Mouse (Mus musculus) MEL (cell line): ENCODE results near the gene Srcin1. TPM values are rescaled to one million over a fixed set of nuclear protein-coding genes. Genes with fewer than 3 reads are reported as not detected.

Source experiments
- DNase-seq: peaks from one replicate; pipeline ENCODE4 v3.0.0; 2011; ENCODE audit warnings: low read depth, low spot score
- H3K27ac ChIP-seq: 2 replicates; pipeline ENCODE4 v1.5.1; 2012; ENCODE audit warnings: low read depth, mild to moderate bottlenecking, control low read depth, low read length, moderate library complexity; ENCODE audit not compliant: control insufficient read depth
- H3K27me3 ChIP-seq, 2 experiments: fragments of 150-350 bp in 1 of 2; sonication (generic) in 1 of 2; 2 replicates each; pipeline ENCODE4 v1.6.1; 2012; ENCODE audit warnings: low read length in 2 of 2, mild to moderate bottlenecking in 2 of 2, improper control_type of control experiment in 1 of 2, moderate library complexity in 1 of 2; ENCODE audit not compliant: insufficient read depth in 2 of 2, control insufficient read depth in 1 of 2
- H3K36me3 ChIP-seq, 2 experiments: 2 replicates each; pipeline ENCODE4 v1.6.1; 2012 to 2014; ENCODE audit warnings: low read length in 2 of 2, improper control_type of control experiment in 1 of 2, inconsistent platforms in 1 of 2, mild to moderate bottlenecking in 1 of 2; ENCODE audit not compliant: insufficient read depth in 2 of 2, control insufficient read depth in 1 of 2
- H3K4me1 ChIP-seq, 2 experiments: fragments of 150-350 bp in 1 of 2; sonication (generic) in 1 of 2; 2 replicates each; pipeline ENCODE4 v1.6.1; 2012; ENCODE audit warnings: low read length in 2 of 2, improper control_type of control experiment in 1 of 2, mild to moderate bottlenecking in 1 of 2; ENCODE audit not compliant: insufficient read depth in 2 of 2, control insufficient read depth in 1 of 2
- H3K4me3 ChIP-seq, 2 experiments: fragments of 150-350 bp in 1 of 2; sonication (generic) in 1 of 2; 2 replicates each; pipeline ENCODE4 v1.5.1; 2012; ENCODE audit warnings: low read depth in 2 of 2, low read length in 2 of 2, mild to moderate bottlenecking in 2 of 2, moderate library complexity in 2 of 2, control low read depth in 1 of 2, improper control_type of control experiment in 1 of 2; ENCODE audit not compliant: control insufficient read depth in 1 of 2, insufficient read depth in 1 of 2
- H3K79me2 ChIP-seq: 2 replicates; pipeline ENCODE4 v1.6.1; 2012; ENCODE audit warnings: mild to moderate bottlenecking, low read length, moderate library complexity; ENCODE audit not compliant: control insufficient read depth, poor library complexity, insufficient read depth
- H3K9ac ChIP-seq: 2 replicates; pipeline ENCODE4 v1.6.1; 2012; ENCODE audit warnings: low read depth, mild to moderate bottlenecking, control low read depth, low read length, moderate library complexity; ENCODE audit not compliant: control insufficient read depth, poor library complexity, severe bottlenecking
- H3K9me3 ChIP-seq: fragments of 150-350 bp; sonication (generic); replicated peaks from 2 replicates; pipeline ENCODE4 v1.6.1; 2012; ENCODE audit warnings: mild to moderate bottlenecking, low read length, improper control_type of control experiment, moderate library complexity; ENCODE audit not compliant: insufficient read depth
- CHD1 ChIP-seq: IDR thresholded peaks from 2 replicates; pipeline ENCODE4 v1.6.1; 2012; ENCODE audit warnings: low read depth, mild to moderate bottlenecking, inconsistent platforms, low read length, improper control_type of control experiment
- CHD2 ChIP-seq: IDR thresholded peaks from 2 replicates; pipeline ENCODE4 v1.6.1; 2011; ENCODE audit warnings: low read length, improper control_type of control experiment
- CTCF ChIP-seq, 3 experiments: IDR thresholded peaks in 2 of 3; conservative IDR thresholded peaks in 1 of 3; 2 replicates each; pipeline ENCODE4 v1.5.1; 2011 to 2012; ENCODE audit warnings: low read length in 3 of 3, low read depth in 2 of 3, mild to moderate bottlenecking in 2 of 3, improper control_type of control experiment in 1 of 3, inconsistent platforms in 1 of 3, mixed read lengths in 1 of 3, moderate library complexity in 1 of 3; ENCODE audit not compliant: control insufficient read depth in 1 of 3, insufficient read depth in 1 of 3, poor library complexity in 1 of 3, severe bottlenecking in 1 of 3
- E2F4 ChIP-seq: IDR thresholded peaks from 2 replicates; pipeline ENCODE4 v1.6.1; 2011; ENCODE audit warnings: low read depth, low read length, improper control_type of control experiment, borderline replicate concordance
- ELF1 ChIP-seq: IDR thresholded peaks from 2 replicates; pipeline ENCODE4 v1.6.1; 2014; ENCODE audit warnings: low read depth, mild to moderate bottlenecking, inconsistent platforms, low read length, improper control_type of control experiment, moderate library complexity
- EP300 ChIP-seq, 2 experiments: IDR thresholded peaks; 2 replicates each; pipeline ENCODE4 v1.6.1; 2011; ENCODE audit warnings: improper control_type of control experiment in 2 of 2, low read length in 2 of 2, low read depth in 1 of 2, mild to moderate bottlenecking in 1 of 2
- JUND ChIP-seq: IDR thresholded peaks from 2 replicates; pipeline ENCODE4 v1.6.1; 2011; ENCODE audit warnings: low read depth, mild to moderate bottlenecking, improper control_type of control experiment, low read length
- KAT2A ChIP-seq: conservative IDR thresholded peaks from 2 replicates; pipeline ENCODE4 v1.6.1; 2012; ENCODE audit warnings: low read depth, low read length, improper control_type of control experiment, inconsistent platforms
- MAFK ChIP-seq: IDR thresholded peaks from 2 replicates; pipeline ENCODE4 v1.6.1; 2011; ENCODE audit warnings: low read depth, mild to moderate bottlenecking, low read length, improper control_type of control experiment, borderline replicate concordance
- MAX ChIP-seq: IDR thresholded peaks from 2 replicates; pipeline ENCODE4 v1.6.1; 2011; ENCODE audit warnings: low read length, improper control_type of control experiment
- MAZ ChIP-seq: IDR thresholded peaks from 2 replicates; pipeline ENCODE4 v1.6.1; 2012; ENCODE audit warnings: low read depth, mild to moderate bottlenecking, inconsistent platforms, low read length, improper control_type of control experiment
- MXI1 ChIP-seq: IDR thresholded peaks from 2 replicates; pipeline ENCODE4 v1.6.1; 2011; ENCODE audit warnings: mild to moderate bottlenecking, low read depth, low read length, improper control_type of control experiment
- MYB ChIP-seq: IDR thresholded peaks from 2 replicates; pipeline ENCODE4 v1.6.1; 2011; ENCODE audit warnings: mild to moderate bottlenecking, low read depth, low read length, improper control_type of control experiment
- MYC ChIP-seq: IDR thresholded peaks from 2 replicates; pipeline ENCODE4 v1.6.1; 2011; ENCODE audit warnings: low read depth, mild to moderate bottlenecking, low read length, improper control_type of control experiment, moderate library complexity
- NRF1 ChIP-seq: IDR thresholded peaks from 2 replicates; pipeline ENCODE4 v1.6.1; 2014; ENCODE audit warnings: low read depth, mild to moderate bottlenecking, inconsistent platforms, low read length, improper control_type of control experiment, moderate library complexity; ENCODE audit not compliant: poor library complexity, insufficient read depth, severe bottlenecking
- POLR2A ChIP-seq, 2 experiments: IDR thresholded peaks; 2 replicates each; pipeline ENCODE4 v1.6.1; 2011 to 2012; ENCODE audit warnings: low read length in 2 of 2, mild to moderate bottlenecking in 2 of 2, control low read depth in 1 of 2, improper control_type of control experiment in 1 of 2, low read depth in 1 of 2, moderate library complexity in 1 of 2; ENCODE audit not compliant: control insufficient read depth in 1 of 2, insufficient read depth in 1 of 2, poor library complexity in 1 of 2
- POLR2AphosphoS5 ChIP-seq: IDR thresholded peaks from 2 replicates; pipeline ENCODE4 v1.6.1; 2012; ENCODE audit warnings: low read depth, borderline replicate concordance, mild to moderate bottlenecking, inconsistent platforms, low read length, moderate library complexity, mixed read lengths
- RCOR1 ChIP-seq: IDR thresholded peaks from 2 replicates; pipeline ENCODE4 v1.6.1; 2012; ENCODE audit warnings: low read depth, mild to moderate bottlenecking, inconsistent platforms, low read length, improper control_type of control experiment
- TAL1 ChIP-seq: IDR thresholded peaks from 2 replicates; pipeline ENCODE4 v1.6.1; 2012; ENCODE audit warnings: mild to moderate bottlenecking, inconsistent platforms, low read length, moderate library complexity, mixed read lengths
- TBP ChIP-seq: IDR thresholded peaks from 2 replicates; pipeline ENCODE4 v1.8.0; 2011; ENCODE audit warnings: low read depth, low read length, improper control_type of control experiment
- UBTF ChIP-seq: IDR thresholded peaks from 2 replicates; pipeline ENCODE4 v1.6.1; 2012; ENCODE audit warnings: low read depth, mild to moderate bottlenecking, inconsistent platforms, low read length, improper control_type of control experiment, moderate library complexity, borderline replicate concordance; ENCODE audit not compliant: insufficient read depth
- USF1 ChIP-seq: IDR thresholded peaks from 2 replicates; pipeline ENCODE4 v1.6.1; 2014; ENCODE audit warnings: low read depth, mild to moderate bottlenecking, inconsistent platforms, low read length, improper control_type of control experiment, moderate library complexity
- USF2 ChIP-seq, 2 experiments: IDR thresholded peaks; 2 replicates each; pipeline ENCODE4 v1.6.1; 2011 to 2012; ENCODE audit warnings: improper control_type of control experiment in 2 of 2, low read length in 2 of 2, borderline replicate concordance in 1 of 2, inconsistent platforms in 1 of 2, low read depth in 1 of 2, mild to moderate bottlenecking in 1 of 2; ENCODE audit not compliant: insufficient read depth in 1 of 2
- ZC3H11A ChIP-seq: IDR thresholded peaks from 2 replicates; pipeline ENCODE4 v1.6.1; 2012; ENCODE audit warnings: low read depth, mild to moderate bottlenecking, inconsistent platforms, low read length, improper control_type of control experiment
- ZKSCAN1 ChIP-seq: IDR thresholded peaks from 2 replicates; pipeline ENCODE4 v1.6.1; 2012; ENCODE audit warnings: low read depth, mild to moderate bottlenecking, inconsistent platforms, low read length, improper control_type of control experiment, moderate library complexity
- ZMIZ1 ChIP-seq: IDR thresholded peaks from 2 replicates; pipeline ENCODE4 v1.6.1; 2012; ENCODE audit warnings: low read depth, mild to moderate bottlenecking, inconsistent platforms, low read length, improper control_type of control experiment, moderate library complexity
- ZNF384 ChIP-seq: IDR thresholded peaks from 2 replicates; pipeline ENCODE4 v1.6.1; 2012; ENCODE audit warnings: low read depth, mild to moderate bottlenecking, inconsistent platforms, low read length, improper control_type of control experiment
- polyA plus RNA-seq, 2 experiments: library from polyadenylated mRNA; stranded (reverse) in 1 of 2; unstranded in 1 of 2; fragments of >175 nt in 1 of 2; fragments of >200 nt in 1 of 2; gene quantifications; 2 replicates each; pipeline versions ENCODE4 v1.2.1 to v1.2.4; 2012; ENCODE audit warnings: low replicate concordance in 2 of 2, low read depth in 1 of 2; ENCODE audit not compliant: insufficient read length in 2 of 2, insufficient read depth in 1 of 2, missing spikeins in 1 of 2
- total RNA-seq: library from RNA; depleted of rRNA; stranded (reverse); fragments of 300-350 nt; gene quantifications from 2 replicates; pipeline ENCODE4 v1.2.3, GENCODE M21; 2012

Gene Srcin1
- total and polyA plus RNA-seq, 3 experiments = 0.04 to 0.10 TPM; not detected in 1

- H3K9me3 ChIP-seq = no peaks in the 10 kb centered on the region
- H3K36me3 ChIP-seq = peaks cover 0 to 10% of the 10 kb centered on the region in 2 experiments; a peak in 2 of 4 replicates
- no peaks in the 10 kb centered on the region for H3K79me2 ChIP-seq
- DNase-seq = no peak
- H3K4me3 ChIP-seq = no peak overlapping the region; a peak in 1 of 4 replicates
- H3K27ac ChIP-seq = no peak overlapping the region
- peaks cover 3 to 16% of the 10 kb centered on the region in 2 experiments; a peak in 3 of 4 replicates for H3K4me1 ChIP-seq
- TF ChIP-seq MXI1 (no peak), TBP (no peak), JUND (no peak), POLR2AphosphoS5 (no peak), ZC3H11A (no peak), MAFK (no peak), MYB (no peak), KAT2A (no peak), MAX (no peak), CHD2 (no peak), MYC (no peak), UBTF (no peak), ZMIZ1 (no peak)
- no peaks in the 10 kb centered on the region; a peak in 1 of 4 replicates for H3K27me3 ChIP-seq
- no peak overlapping the region for H3K9ac ChIP-seq
Measured at GRCm38 (mm10) chr11:97512511-97512910, 63.5 kb downstream of the Srcin1 start.

- H3K27me3 ChIP-seq = no peaks in the 10 kb centered on the region; a peak in 1 of 4 replicates
- TF ChIP-seq E2F4 (no peak), KAT2A (no peak), POLR2A (IDR thresholded peaks at IDR 0.05; ENCODE audit: control insufficient read depth in 1 of 2, insufficient read depth in 1 of 2, low read depth in 1 of 2, low read length in 2 of 2, poor library complexity in 1 of 2) (peak in 1 of 2 experiments; percentile 38; a peak in 1 of 4 replicates), NRF1 (no peak), CTCF (IDR thresholded peaks at IDR 0.05 in 2 of 3, conservative IDR thresholded peaks at IDR 0.05 in 1 of 3; ENCODE audit: control insufficient read depth in 1 of 3, insufficient read depth in 1 of 3, low read depth in 2 of 3, low read length in 3 of 3, poor library complexity in 1 of 3, severe bottlenecking in 1 of 3) (no peak), ZNF384 (no peak), ZKSCAN1 (no peak), ELF1 (peak; percentile 84), EP300 (IDR thresholded peaks at IDR 0.05; ENCODE audit: low read depth in 1 of 2, low read length in 2 of 2) (no peak), CHD2 (no peak), MYC (no peak), RCOR1 (no peak), MYB (no peak), USF1 (no peak), MAFK (no peak), MAZ (peak; percentile 44; the same call in 1 of the 2 replicates), CHD1 (no peak), TAL1 (no peak), USF2 (IDR thresholded peaks at IDR 0.05; ENCODE audit: borderline replicate concordance in 1 of 2, insufficient read depth in 1 of 2, low read depth in 1 of 2, low read length in 2 of 2) (no peak)
- TF ChIP-seq, all 39 proteins: peak for 3
Measured at GRCm38 (mm10) chr11:97511661-97512369, 64.2 kb downstream of the Srcin1 start.

More at GRCm38 (mm10) chr11:97511661-97512369, 64.2 kb downstream of the Srcin1 start:
- peaks cover 3 to 16% of the 10 kb centered on the region in 2 experiments; a peak in 3 of 4 replicates for H3K4me1 ChIP-seq
- peak overlapping the region; percentile 8; the same call in 1 of the 2 replicates for H3K27ac ChIP-seq
- peak; percentile 72 for DNase-seq
- H3K4me3 ChIP-seq = peak overlapping the region; percentile 12 to 19; a peak in 2 of 4 replicates
- H3K9me3 ChIP-seq = no peaks in the 10 kb centered on the region
- H3K36me3 ChIP-seq = peaks cover 0 to 10% of the 10 kb centered on the region in 2 experiments; a peak in 2 of 4 replicates
- peak overlapping the region; percentile 8 for H3K9ac ChIP-seq
- H3K79me2 ChIP-seq = no peaks in the 10 kb centered on the region
